Mouse (Mus musculus) heart, postnatal 0 days (tissue): ENCODE results near the gene Bpifa1.

Source experiments
- CTCF ChIP-seq: IDR thresholded peaks from 2 replicates; pipeline ENCODE4 v1.5.1; 2016; ENCODE audit warnings: antibody characterized with exemption, control low read depth, low read depth
- EP300 ChIP-seq: IDR thresholded peaks from 2 replicates; pipeline ENCODE4 v1.6.1; 2016; ENCODE audit warnings: antibody characterized with exemption, low read depth

DNA sequence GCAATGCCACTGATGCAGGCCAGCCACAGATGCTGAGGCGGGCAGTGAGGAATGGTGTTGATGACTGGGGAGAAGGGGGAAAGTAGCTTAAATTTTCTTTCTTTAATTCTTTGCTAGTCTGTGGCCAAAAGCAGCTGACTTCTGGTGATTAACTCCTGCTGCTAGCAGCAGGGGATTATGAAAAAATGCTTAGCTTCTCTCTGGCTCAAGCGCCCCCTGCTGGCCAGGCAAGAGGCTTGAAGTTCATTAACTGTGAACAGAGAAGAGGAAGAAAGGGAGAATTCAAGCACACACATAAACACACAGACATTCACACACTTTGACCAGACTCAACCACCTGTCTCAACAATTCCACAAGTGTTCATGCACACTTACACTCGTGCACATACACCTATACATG lies 15.8 kb downstream of the Bpifa1 start:
- TF ChIP-seq CTCF, result peak; percentile 47
- no peak for TF ChIP-seq EP300
